Mouse (Mus musculus) neutrophil, adult 5-6 weeks (primary cell): ENCODE measurements around the gene Maged2. TPM values are rescaled to one million over a fixed set of nuclear protein-coding genes. Genes with fewer than 3 reads are reported as not detected.
"Not testable (repeated sequence)": the region's sequence is repeated elsewhere in the genome, so short reads cannot be mapped to it uniquely, and the experiment has no call there.

ENCODE experiments used
- ATAC-seq: fragments of 151-379, 151-347 bp; 2 replicates; pipeline ENCODE4 v1.8.0; 2017; ENCODE audit warnings: mild to moderate bottlenecking, moderate TSS enrichment; ENCODE audit not compliant: insufficient number of reproducible peaks, poor library complexity, low FRiP score, severe bottlenecking; ENCODE audit errors: extremely low read depth
- total RNA-seq: library from RNA; stranded (forward); fragments of 200-1000 nt; gene quantifications from 2 replicates; pipeline ENCODE4 v1.2.3, GENCODE M21; 2017

The Maged2 gene
- total RNA-seq = 0.49 and 1.5 TPM in 2 replicates

GRCm38 (mm10) chrX:150814139-150814469, at the start of gene Maged2:
TSS of gene Maged2 (minus strand) at chrX:150814345.
- no peak for ATAC-seq

GRCm38 (mm10) chrX:150848230-150848629, 34.1 kb upstream of the Maged2 start:
- no peak for ATAC-seq

- not testable (repeated sequence) for ATAC-seq
Measured at GRCm38 (mm10) chrX:150845480-150846205, 31.5 kb upstream of the Maged2 start.

- ATAC-seq = not testable (repeated sequence)
Measured at GRCm38 (mm10) chrX:150843257-150843656, 29.1 kb upstream of the Maged2 start.

- no peak for ATAC-seq
Measured at GRCm38 (mm10) chrX:150830297-150830696, 16.2 kb upstream of the Maged2 start.

- no peak for ATAC-seq
Measured at GRCm38 (mm10) chrX:150817278-150817677, 3.1 kb upstream of the Maged2 start.

GRCm38 (mm10) chrX:150815601-150816000, 1.5 kb upstream of the Maged2 start:
- ATAC-seq = no peak

- ATAC-seq = no peak
Measured at GRCm38 (mm10) chrX:150813464-150814138, 544 bp downstream of the Maged2 start.

GRCm38 (mm10) chrX:150812787-150813298, 1.3 kb downstream of the Maged2 start:
- peak; percentile 44; the same call in 1 of the 2 replicates for ATAC-seq

GRCm38 (mm10) chrX:150800987-150801386, 13.2 kb downstream of the Maged2 start:
- not testable (repeated sequence) for ATAC-seq

GRCm38 (mm10) chrX:150798493-150799177, 15.5 kb downstream of the Maged2 start:
- ATAC-seq = not testable (repeated sequence)

Other genes starting within 250 kb of the Maged2 start
- 3.6 and 4.3 TPM in 2 replicates for gene Pfkfb1, start 226.1 kb downstream of the Maged2 start, total RNA-seq
- gene Apex2, start 224.5 kb downstream of the Maged2 start, total RNA-seq = 5.9 and 12.2 TPM in 2 replicates
- gene Tro, start 156.8 kb downstream of the Maged2 start, total RNA-seq = not detected in 2 replicates
- gene Gnl3l, start 203.0 kb upstream of the Maged2 start, total RNA-seq = 27.9 and 34.9 TPM in 2 replicates
- not detected in 2 replicates for gene Fgd1, start 231.8 kb upstream of the Maged2 start, total RNA-seq